Mouse (Mus musculus): ENCODE measurements around the gene Rad23a. TPM values are rescaled to one million over a fixed set of nuclear protein-coding genes. Genes with fewer than 3 reads are reported as not detected.
A peak's percentile ranks its signal among the peaks of the same experiment; 100 is the strongest.
"Not testable (repeated sequence)": the region's sequence is repeated elsewhere in the genome, so short reads cannot be mapped to it uniquely, and the experiment has no call there.

Rad23a gene
- polyA plus RNA-seq, 1 experiment from 2014 or later, result 130 TPM

- WGBS, result 59% methylated on average over 8 of the region's 8 CpGs
- no peak for DNase-seq (ENCODE audit: extremely low spot score, low spot score)
- Histone ChIP-seq H3K4me1 (peaks cover 64% of the 10 kb centered on the region), H3K27ac (no peak overlapping the region), H3K9me3 (no peaks in the 10 kb centered on the region), H3K27me3 (ENCODE audit: poor library complexity, severe bottlenecking) (no peaks in the 10 kb centered on the region), H3K4me3 (0 out of 2 replicates have a peak overlapping the region, but pooled peaks have one; percentile 5), H3K36me3 (replicated peaks) (peaks cover 73% of the 10 kb centered on the region)
Measured at GRCm38 (mm10) chr8:84837149-84837911, 3.1 kb downstream of the Rad23a start.

- no peaks in the 10 kb centered on the region for H3K9me3 ChIP-seq
- no peak overlapping the region for H3K27ac ChIP-seq
- H3K4me1 ChIP-seq, result peaks cover 64% of the 10 kb centered on the region
- H3K4me3 ChIP-seq, result peak overlapping the region; percentile 5; the same call in 1 of the 2 replicates
- peaks cover 60% of the 10 kb centered on the region for H3K36me3 ChIP-seq (replicated peaks)
- WGBS, result 85% methylated on average over 10 of the region's 10 CpGs
- no peak for DNase-seq (ENCODE audit: extremely low spot score, low spot score)
- H3K27me3 ChIP-seq (ENCODE audit: poor library complexity, severe bottlenecking), result no peaks in the 10 kb centered on the region
Measured at GRCm38 (mm10) chr8:84834866-84835855, 5.3 kb downstream of the Rad23a start.

- Histone ChIP-seq H3K9me3 (no peaks in the 10 kb centered on the region), H3K4me1 (peaks cover 55% of the 10 kb centered on the region), H3K4me3 (peak overlapping the region; percentile 5; the same call in 1 of the 2 replicates), H3K36me3 (replicated peaks) (peaks cover 60% of the 10 kb centered on the region), H3K27me3 (ENCODE audit: poor library complexity, severe bottlenecking) (no peaks in the 10 kb centered on the region), H3K27ac (no peak overlapping the region)
- 89% methylated on average over 19 of the region's 19 CpGs for WGBS
- no peak for DNase-seq (ENCODE audit: extremely low spot score, low spot score)
Measured at GRCm38 (mm10) chr8:84834002-84834865, 6.2 kb downstream of the Rad23a start.

- 74% methylated on average over 10 of the region's 10 CpGs for WGBS
Measured at GRCm38 (mm10) chr8:84832759-84833742, 7.4 kb downstream of the Rad23a start.

GRCm38 (mm10) chr8:84832034-84832717 is 8.3 kb downstream of the Rad23a start:
- 1% methylated on average over 59 of the region's 59 CpGs for WGBS
- H3K27ac ChIP-seq, result peak overlapping the region; percentile 100

More at GRCm38 (mm10) chr8:84832759-84833742, 7.4 kb downstream of the Rad23a start:
- H3K36me3 ChIP-seq (replicated peaks), result peaks cover 48% of the 10 kb centered on the region
- peaks cover 43% of the 10 kb centered on the region for H3K4me1 ChIP-seq
- peak overlapping the region; percentile 93 for H3K4me3 ChIP-seq
- no peaks in the 10 kb centered on the region for H3K27me3 ChIP-seq (ENCODE audit: poor library complexity, severe bottlenecking)
- no peak for DNase-seq (ENCODE audit: extremely low spot score, low spot score)
- no peaks in the 10 kb centered on the region for H3K9me3 ChIP-seq
- H3K27ac ChIP-seq, result peak overlapping the region; percentile 100

GRCm38 (mm10) chr8:84831490-84831889 is 9.0 kb downstream of the Rad23a start, which contains the start of gene Gadd45gip1:
Gene Gadd45gip1, plus strand, starts transcription at chr8:84831522.
- WGBS, result 82% methylated on average over 11 of the region's 11 CpGs
- H3K36me3 ChIP-seq (replicated peaks), result peaks cover 32% of the 10 kb centered on the region
- peak within 1 kb of the TSS; percentile 100 for H3K27ac ChIP-seq
- H3K27me3 ChIP-seq (ENCODE audit: poor library complexity, severe bottlenecking), result no peaks in the 10 kb centered on the region
- H3K4me3 ChIP-seq, result peak within 1 kb of the TSS; percentile 93
- no peak for DNase-seq (ENCODE audit: extremely low spot score, low spot score)
- H3K9me3 ChIP-seq, result no peaks in the 10 kb centered on the region
- peaks cover 29% of the 10 kb centered on the region for H3K4me1 ChIP-seq

More at GRCm38 (mm10) chr8:84832034-84832717, 8.3 kb downstream of the Rad23a start:
- peak; percentile 83 for DNase-seq (ENCODE audit: extremely low spot score, low spot score)
- H3K36me3 ChIP-seq (replicated peaks), result peaks cover 39% of the 10 kb centered on the region
- peak overlapping the region; percentile 93 for H3K4me3 ChIP-seq
- H3K9me3 ChIP-seq, result no peaks in the 10 kb centered on the region
- H3K4me1 ChIP-seq, result peaks cover 34% of the 10 kb centered on the region
- no peaks in the 10 kb centered on the region for H3K27me3 ChIP-seq (ENCODE audit: poor library complexity, severe bottlenecking)

GRCm38 (mm10) chr8:84826518-84826917 is 13.9 kb downstream of the Rad23a start:
- not testable (repeated sequence) for DNase-seq (ENCODE audit: extremely low spot score, low spot score); H3K27ac ChIP-seq; H3K36me3 ChIP-seq (replicated peaks); H3K9me3 ChIP-seq; H3K4me3 ChIP-seq
- Histone ChIP-seq H3K4me1 (peaks cover 17% of the 10 kb centered on the region), H3K27me3 (ENCODE audit: poor library complexity, severe bottlenecking) (peaks cover 23% of the 10 kb centered on the region)
- WGBS, result 92% methylated on average over 2 of the region's 2 CpGs

GRCm38 (mm10) chr8:84825636-84826035 is 14.8 kb downstream of the Rad23a start:
- Histone ChIP-seq H3K27me3 (ENCODE audit: poor library complexity, severe bottlenecking) (peaks cover 23% of the 10 kb centered on the region), H3K9me3 (no peaks in the 10 kb centered on the region), H3K4me1 (peaks cover 17% of the 10 kb centered on the region), H3K27ac (no peak overlapping the region), H3K36me3 (replicated peaks) (no peaks in the 10 kb centered on the region), H3K4me3 (no peak overlapping the region)
- DNase-seq (ENCODE audit: extremely low spot score, low spot score), result no peak
- 77% methylated on average over 4 of the region's 4 CpGs for WGBS

- peaks cover 17% of the 10 kb centered on the region for H3K4me1 ChIP-seq
- peak; percentile 76 for DNase-seq (ENCODE audit: extremely low spot score, low spot score)
- peak overlapping the region; percentile 44; the same call in 1 of the 2 replicates for H3K27ac ChIP-seq
- H3K27me3 ChIP-seq (ENCODE audit: poor library complexity, severe bottlenecking), result peaks cover 23% of the 10 kb centered on the region
- 1% methylated on average over 18 of the region's 18 CpGs for WGBS
- H3K4me3 ChIP-seq, result peak overlapping the region; percentile 39
- H3K9me3 ChIP-seq, result no peaks in the 10 kb centered on the region
- H3K36me3 ChIP-seq (replicated peaks), result no peaks in the 10 kb centered on the region
Measured at GRCm38 (mm10) chr8:84823653-84824052, 16.8 kb downstream of the Rad23a start.

- H3K27ac ChIP-seq, result peak within 1 kb of the TSS; percentile 44; the same call in 1 of the 2 replicates
- H3K4me3 ChIP-seq, result peak within 1 kb of the TSS; percentile 39
- peaks cover 23% of the 10 kb centered on the region for H3K27me3 ChIP-seq (ENCODE audit: poor library complexity, severe bottlenecking)
- H3K4me1 ChIP-seq, result peaks cover 17% of the 10 kb centered on the region
- no peaks in the 10 kb centered on the region for H3K9me3 ChIP-seq
- no peak for DNase-seq (ENCODE audit: extremely low spot score, low spot score)
- H3K36me3 ChIP-seq (replicated peaks), result no peaks in the 10 kb centered on the region
- 26% methylated on average over 3 of the region's 3 CpGs for WGBS
Measured at GRCm38 (mm10) chr8:84822723-84823122, 17.7 kb downstream of the Rad23a start, which contains the start of gene Dand5. Gene Dand5, minus strand, starts transcription at chr8:84822823.
